Mouse (Mus musculus): ENCODE measurements around the gene Lat2. TPM values are rescaled to one million over a fixed set of nuclear protein-coding genes. Genes with fewer than 3 reads are reported as not detected.

Lat2 gene
- polyA plus RNA-seq, 1 experiment: 5.9 TPM

DNA sequence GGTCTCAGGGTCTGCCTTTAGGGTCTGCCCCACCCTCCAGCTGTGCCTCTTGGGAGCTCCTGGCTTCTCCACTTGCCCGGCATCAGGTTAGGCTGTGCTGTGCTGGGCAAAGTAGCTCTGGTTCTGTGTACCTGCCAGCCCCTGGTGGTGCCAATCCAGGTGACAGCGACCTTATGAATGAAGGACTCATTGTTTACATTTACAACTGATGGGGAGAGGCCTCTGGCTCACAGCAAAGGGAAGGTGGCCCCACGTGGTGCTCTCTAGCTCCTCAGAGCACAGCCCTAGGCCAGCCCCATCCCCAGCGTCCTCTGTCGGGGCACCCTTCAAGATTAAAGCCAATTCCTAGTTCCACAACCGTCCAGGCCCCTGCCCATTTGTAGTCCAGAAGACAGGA is 64.0 kb downstream of the Lat2 start:
- TF ChIP-seq POLR2A (IDR thresholded peaks at IDR 0.05; ENCODE audit: borderline replicate concordance, extremely low read depth, insufficient read depth, insufficient read length, poor library complexity, severe bottlenecking) (no peak), CTCF (IDR thresholded peaks at IDR 0.05; ENCODE audit: borderline replicate concordance, extremely low read depth, insufficient read depth, insufficient read length) (no peak)
- DNase-seq (ENCODE audit: low read depth): no peak

Other genes with a start within 250 kb of the Lat2 start
- gene Gtf2ird1, start 158.3 kb downstream of the Lat2 start, polyA plus RNA-seq (2012; rRNA removed): 78.1 and 80.5 TPM in 2 replicates
- 77.0 and 115 TPM in 2 replicates for gene Clip2, start 62.6 kb downstream of the Lat2 start, polyA plus RNA-seq (2012; rRNA removed)
- gene Syna, start 54.9 kb downstream of the Lat2 start, polyA plus RNA-seq (2012; rRNA removed): 0.04 and 0.06 TPM in 2 replicates
- gene Rfc2, start 33.7 kb downstream of the Lat2 start, polyA plus RNA-seq (2012; rRNA removed): 192 and 242 TPM in 2 replicates
- 313 and 339 TPM in 2 replicates for gene Eif4h, start 24.5 kb upstream of the Lat2 start, polyA plus RNA-seq (2012; rRNA removed)
- 63.4 and 89.3 TPM in 2 replicates for gene Limk1, start 73.6 kb upstream of the Lat2 start, polyA plus RNA-seq (2012; rRNA removed)
- 21.6 and 29.1 TPM in 2 replicates for gene Eln, start 132.3 kb upstream of the Lat2 start, polyA plus RNA-seq (2012; rRNA removed)

Measured in brain, embryonic 14.5 days (tissue).